Mouse (Mus musculus): ENCODE results near the gene Tcirg1.

Tcirg1 gene

DNA sequence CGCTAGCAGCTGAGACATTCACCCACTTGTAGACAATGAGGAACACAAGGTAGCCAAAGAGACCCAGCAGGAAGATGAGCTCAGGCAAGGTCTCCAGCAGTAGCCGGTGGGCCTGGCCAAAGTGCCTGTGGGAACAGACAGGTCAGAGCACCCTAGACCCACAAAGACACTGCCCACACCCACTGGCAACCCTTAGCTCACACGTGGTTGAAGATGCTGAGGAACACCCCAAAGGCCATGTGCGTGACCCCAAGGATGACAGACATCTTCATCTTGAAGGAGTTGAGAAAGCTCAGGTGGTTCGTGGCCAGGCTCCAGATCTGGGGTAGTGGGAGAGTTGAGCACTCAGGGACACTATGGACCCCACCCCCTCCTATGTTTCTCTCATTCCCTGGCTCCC is 9.4 kb downstream of the Tcirg1 start:
- DNase-seq (ENCODE audit: low read depth), result no peak

DNA sequence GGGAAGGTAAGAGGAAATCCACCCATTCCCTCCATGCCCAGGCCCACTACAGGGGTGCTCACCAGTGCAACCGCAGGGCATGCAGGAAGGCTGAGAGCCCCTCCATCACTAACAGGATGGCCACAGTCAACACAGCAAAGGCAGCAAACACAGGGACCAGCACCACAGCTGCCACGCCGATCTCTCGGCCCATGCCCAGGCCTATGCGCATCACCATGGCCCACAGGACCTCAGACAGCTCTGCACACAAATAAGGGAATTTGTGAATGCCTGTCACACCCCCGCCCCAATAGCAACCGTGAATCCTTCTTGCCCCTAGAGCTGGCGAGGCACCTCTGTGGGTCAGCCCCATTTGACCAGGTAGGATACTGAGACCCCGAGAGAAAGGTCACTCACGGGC is 10.7 kb downstream of the Tcirg1 start:
- DNase-seq (ENCODE audit: low read depth), result no peak

DNA sequence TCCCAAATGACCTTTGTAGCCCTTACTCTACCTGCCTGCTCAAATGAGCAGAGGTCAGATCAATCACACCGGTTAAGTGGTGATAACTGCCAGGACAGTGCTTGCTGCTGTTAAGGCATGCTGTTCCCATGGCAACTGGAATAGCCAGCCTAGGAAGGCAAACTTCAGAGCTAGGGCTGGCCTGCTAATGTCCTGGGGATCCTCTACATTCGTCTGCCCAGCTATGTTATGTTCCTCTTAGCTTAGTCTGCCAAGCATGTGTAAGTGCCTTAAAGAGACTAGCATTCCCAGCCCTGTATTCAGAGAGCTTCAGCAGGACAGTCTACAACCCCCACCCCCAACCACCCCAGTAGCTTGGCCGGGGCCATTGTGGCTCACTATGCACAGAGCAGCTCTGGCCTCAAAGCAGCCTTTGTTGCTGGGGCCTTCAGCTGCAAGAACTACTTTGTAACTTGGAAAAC is 11.7 kb downstream of the Tcirg1 start:
- DNase-seq (ENCODE audit: low read depth), result no peak

DNA sequence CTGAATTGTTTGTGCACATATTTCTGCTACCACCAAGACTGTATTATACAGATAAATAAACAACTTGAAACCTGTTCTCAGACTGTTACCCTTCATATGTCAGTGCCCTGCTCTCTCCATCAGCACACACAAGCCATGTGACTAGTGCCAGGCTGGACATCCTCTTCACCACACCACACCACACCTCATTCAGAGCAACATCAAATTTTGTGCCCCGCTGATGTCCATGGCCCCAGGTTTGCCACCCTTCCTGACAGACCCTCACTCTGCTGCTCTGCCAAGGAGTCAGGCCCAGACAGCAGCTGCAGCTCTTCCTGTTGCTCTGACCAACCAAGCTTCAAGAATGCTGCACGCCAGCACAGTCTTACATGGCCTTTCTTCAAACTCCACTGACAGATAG is 12.6 kb downstream of the Tcirg1 start:
- DNase-seq (ENCODE audit: low read depth), result no peak

DNA sequence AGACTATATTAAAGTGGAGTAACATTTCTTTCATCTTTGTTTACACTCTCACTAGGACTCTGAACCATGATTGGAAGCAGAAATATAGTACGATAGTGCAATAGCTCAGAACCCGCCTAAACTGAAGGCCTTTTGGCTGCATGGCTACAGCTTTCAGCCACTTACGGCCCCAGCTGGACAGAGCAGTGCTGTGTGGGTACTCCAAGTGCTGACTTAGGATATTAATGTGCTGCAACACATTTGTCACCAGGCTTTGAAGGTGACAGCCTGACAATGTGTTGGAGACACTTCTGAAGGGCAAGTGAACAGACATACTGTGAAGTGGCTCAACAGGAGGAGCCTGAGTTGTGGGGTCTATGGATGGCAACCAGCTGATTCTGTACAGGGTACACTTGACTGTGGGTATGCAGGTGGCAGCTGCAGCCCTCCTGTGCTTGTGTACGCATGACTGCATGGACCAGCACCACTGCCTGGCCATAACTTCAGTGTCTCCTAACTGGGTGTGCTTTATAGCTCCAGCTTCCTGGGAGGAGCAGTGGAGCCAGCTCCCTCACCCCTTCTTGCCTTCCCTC is 13.3 kb downstream of the Tcirg1 start:
- no peak for DNase-seq (ENCODE audit: low read depth)

DNA sequence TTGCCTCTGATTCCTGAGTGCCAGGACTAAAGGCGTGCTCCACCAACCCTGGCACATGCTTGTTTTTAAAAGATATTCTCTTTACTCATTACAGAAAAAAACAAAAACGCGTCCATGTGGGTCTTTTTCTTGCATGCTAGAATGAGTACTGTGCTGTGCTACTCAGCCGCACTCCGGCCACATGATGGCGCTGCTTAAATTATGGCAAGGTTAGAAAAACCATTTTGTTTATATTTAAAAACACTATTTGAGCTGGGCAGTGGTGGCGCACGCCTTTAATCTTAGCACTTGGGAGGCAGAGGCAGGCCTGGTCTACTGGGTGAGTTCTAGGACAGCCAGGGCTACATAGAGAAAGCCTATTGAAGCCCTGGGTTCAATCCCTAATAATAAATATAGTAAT is 16.8 kb downstream of the Tcirg1 start:
- peak; percentile 56 for DNase-seq (ENCODE audit: low read depth)

DNA sequence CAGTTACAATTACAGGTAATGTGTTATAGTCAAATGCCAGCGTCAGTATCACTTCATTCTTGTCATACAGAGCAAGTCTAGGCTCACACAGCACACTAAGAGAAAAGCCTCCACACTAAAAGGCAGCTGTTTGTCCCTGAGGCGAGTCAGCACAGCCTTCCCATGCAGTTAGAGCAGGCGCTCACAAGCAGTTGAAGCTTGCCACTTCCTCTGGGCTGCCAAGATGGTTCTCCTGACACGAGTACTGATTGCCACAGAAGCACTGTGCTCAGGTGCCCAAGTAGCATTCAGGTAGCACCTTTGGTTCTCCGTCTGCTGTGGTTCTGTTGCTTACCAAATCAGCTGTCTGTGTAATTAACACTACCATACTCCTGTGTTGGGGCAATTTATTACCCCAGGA is 17.8 kb downstream of the Tcirg1 start:
- no peak for DNase-seq (ENCODE audit: low read depth)

DNA sequence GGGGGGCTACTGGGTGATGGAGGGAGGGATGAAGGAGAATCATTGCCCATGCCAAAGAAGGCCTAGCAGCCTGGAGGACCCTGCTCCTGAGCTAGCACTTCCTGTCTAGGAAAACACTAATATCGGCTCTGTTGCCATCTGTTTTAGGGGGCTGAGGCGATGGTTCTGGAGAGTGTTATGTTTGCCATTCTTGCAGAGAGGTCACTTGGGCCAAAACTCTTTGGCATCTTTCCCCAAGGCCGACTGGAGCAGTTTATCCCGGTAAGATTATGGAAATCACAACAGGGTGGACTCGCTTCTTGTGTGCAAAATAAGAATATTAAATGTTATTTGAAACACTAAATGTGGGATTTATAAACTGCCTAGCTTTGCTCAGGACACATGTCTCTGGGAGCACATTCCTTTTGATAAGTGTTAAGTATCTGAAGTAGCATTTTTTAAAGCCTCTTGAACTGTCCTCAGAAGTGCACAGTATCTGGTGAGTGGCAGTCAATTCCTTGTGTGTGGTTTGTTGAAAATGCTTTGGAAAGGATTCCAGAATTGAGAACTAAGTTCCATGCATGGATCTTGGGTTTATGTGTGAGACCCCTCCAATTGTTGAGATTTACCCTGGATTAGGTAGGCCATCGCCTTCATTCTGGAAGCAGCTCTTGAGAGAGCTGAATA is 22.5 kb downstream of the Tcirg1 start:
- DNase-seq (ENCODE audit: low read depth), result no peak

DNA sequence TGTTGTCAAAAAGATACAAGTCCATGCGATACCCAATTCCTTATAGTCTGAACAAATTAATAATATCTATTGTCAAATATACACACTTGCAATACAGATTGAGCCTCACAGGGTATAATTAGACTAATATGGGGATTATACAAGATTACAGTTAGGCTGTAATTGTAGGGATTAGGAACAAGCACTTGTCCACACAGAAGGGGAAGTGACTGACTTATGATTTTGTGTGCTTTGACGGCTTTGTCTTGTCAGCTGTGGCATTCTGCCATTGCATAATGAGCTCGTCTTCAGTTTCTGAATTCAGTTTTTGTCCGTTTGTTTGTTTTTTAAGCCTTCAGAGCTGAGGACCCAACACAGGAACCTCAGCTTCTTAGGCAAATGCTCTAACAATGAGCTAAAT is 24.7 kb downstream of the Tcirg1 start:
- DNase-seq (ENCODE audit: low read depth), result peak; percentile 54

DNA sequence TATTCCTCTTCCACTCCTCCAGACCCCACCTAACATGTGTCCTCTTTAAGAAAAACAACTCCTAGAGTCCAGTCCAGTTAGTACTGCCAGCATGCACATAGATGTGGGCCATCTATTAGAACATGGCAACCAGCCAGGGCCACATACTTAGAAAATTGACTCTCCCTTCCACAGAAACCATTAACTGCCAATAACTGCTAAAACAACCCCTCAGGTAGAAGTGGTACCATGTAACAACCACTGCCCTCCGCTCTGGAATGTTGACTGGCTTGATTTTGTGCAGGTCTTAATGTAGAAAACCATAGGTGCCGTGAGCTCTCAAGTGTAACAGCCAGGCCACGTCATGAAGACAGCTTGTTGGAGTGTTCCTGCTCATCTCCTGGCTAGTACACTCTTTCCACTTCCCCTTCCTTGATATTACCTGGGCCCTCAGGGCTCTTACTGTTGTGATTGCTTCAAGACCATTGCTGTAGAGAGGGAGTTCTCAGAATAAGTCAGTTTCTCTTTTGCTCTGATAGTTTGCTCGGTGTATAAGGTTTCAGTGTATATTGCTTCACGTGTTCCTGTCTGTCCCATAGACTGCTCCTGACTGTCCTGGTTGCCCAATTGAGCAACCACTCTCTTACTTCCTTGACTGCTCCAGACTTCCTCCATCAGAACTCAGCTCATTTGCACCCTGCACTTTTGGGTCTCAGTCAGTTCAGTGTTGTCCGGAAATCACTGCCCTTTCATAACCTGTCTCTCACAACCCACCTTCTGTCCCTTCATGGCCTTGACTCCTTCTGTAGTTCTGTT is 26.7 kb downstream of the Tcirg1 start:
- peak; percentile 69 for DNase-seq (ENCODE audit: low read depth)

DNA sequence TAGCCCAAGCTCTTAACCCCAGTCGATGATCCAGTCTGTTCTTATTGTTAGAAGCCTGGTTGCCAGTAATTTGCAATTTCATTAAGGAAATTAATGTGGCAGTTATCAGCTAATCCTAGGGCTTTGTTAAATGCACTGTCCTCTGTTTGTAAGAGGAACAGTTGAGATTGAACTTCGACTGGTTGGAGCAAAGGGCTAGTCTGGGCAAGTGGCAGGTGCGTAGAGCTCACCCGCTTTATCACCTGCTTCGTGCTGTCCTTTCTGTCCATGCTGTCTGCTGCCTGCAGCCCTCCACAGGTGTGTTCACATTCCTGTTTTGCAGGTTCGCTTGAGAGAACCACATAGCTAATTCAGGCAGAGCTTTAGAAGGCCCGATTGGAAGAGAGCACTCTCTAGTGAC is 31.9 kb downstream of the Tcirg1 start:
- no peak for DNase-seq (ENCODE audit: low read depth)

DNA sequence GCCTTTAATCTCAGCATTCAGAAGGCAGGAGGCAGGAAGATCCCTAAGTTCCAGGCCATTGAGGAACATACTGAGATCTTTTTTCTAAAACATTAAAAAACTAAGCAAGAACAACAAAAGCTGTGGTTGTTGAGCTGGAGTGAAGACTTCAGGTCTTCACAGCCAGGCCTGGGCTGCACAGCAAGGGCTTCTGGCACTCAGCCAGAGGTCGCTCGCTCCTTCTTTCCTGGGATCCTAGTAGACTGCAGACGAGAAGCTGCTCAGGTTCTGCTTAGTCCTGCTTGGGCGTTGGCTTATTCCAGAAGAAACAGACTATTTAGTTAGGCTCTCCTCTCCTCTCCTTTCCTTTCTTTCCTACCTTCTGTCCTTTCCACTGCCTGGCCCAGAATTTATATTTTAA is 34.6 kb downstream of the Tcirg1 start:
- DNase-seq (ENCODE audit: low read depth), result no peak

DNA sequence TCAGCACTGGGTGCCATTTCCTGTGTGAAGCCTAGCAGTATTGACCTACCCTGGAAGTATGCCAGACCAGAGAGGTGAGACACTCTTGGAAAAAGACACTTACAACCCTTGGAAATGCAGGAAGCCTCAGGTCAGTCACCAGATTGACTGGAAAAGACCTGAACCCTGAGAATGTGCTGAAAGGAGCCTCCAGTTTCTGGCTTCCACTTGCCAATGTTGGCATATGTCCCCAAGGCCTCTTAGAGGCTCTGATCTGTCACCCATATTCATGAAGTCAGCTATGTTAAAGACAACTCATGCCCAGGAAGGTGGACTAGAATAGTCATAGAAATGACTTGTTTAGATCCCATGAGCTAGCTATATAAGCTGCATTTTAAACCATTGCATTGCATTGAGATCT is 35.5 kb downstream of the Tcirg1 start:
- DNase-seq (ENCODE audit: low read depth), result no peak

DNA sequence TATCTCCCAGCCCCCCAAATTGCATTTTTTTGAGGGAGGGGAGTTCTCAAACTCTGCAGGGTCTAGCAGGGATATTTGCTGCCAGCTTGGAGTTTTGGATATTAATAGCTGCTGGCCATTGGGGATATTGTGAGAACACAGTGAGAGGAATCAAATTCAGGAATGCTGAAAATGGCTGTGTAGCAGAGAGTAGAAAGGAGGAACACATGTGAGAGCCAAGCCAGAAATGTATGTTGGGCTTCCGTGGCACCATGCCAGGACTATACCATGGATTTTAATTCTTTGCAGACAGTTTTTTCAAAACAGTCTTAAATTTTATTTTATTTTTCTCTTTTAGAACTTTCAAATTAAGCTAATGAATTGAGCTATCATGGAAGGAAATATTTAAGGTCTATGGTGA is 38.6 kb downstream of the Tcirg1 start:
- no peak for DNase-seq (ENCODE audit: low read depth)

DNA sequence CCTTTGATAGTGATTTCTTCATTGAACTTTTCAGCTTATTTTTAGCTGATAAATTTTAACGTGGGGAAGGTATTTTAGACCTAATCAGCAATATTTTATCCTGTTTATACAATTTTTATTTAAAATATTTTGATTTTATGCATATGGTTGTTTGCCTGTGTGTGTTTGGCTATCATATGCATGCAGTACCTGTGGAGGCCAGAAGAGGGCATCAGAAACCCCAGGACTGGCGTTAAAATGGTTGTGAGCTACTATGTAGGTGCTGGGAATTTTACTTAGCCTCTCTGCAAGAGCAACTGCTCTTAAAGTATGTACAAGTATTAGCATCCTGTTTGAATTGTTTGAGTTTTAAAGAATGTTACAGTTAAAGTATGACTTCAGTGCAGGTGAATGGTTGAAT is 42.0 kb downstream of the Tcirg1 start:
- no peak for DNase-seq (ENCODE audit: low read depth)

DNA sequence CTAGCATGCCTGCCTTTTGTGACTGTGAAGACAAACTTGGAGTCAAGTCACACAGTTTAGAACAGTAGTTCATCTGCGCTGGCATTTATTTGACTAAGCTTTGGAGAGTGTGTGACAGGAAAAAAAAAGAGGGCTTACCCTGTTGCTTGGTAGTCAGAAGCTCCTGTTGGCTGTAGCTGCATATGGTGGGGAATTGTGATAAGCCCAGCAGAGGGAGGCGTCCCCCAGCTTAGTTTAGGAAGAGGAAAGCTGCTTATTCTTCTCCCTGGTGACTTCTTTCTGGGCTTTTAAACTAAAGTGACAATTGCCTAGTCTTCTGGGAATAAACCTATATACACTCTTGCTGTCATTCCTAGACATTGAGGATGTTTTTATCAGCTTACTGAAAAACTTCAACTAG is 44.2 kb downstream of the Tcirg1 start:
- DNase-seq (ENCODE audit: low read depth), result no peak

DNA sequence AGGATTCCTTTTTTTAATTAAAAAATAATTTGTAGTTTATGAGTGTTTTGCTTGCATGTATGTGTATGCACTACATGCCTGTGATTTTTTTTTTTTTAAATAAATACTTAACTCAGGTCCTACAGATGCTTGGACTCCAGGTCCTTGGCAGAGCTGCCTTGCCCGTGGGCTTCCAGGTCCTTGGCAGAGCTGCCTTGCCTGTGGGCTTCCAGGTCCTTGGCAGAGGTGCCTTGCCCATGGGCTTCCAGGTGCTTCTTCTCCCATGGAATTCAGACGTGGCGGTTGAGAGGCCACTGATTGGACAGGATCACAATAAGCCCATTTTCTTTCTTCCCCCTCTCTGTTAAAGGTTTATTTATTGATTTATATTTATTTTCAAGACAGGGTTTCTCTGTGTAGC is 49.7 kb downstream of the Tcirg1 start:
- no peak for DNase-seq (ENCODE audit: low read depth)

DNA sequence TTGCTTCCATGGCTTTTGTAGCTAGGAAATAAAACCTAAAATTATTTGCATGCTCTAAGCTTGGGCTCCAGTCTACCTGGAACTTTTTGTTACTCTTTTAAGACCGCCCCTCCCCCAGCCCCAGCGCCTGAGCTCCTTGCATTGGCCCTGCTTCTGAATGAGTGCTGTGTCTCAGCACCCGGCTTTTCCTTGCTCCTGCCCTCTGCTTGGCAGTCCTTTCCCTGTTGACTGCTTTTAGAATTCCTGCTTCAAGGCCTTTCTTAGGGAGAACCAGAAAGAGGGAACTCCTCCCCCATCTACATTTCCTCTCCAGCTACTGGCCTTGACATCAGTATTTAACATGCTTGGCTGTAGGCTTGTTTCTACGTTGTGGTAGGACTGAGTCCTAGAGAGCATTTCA is 51.3 kb downstream of the Tcirg1 start:
- no peak for DNase-seq (ENCODE audit: low read depth)

DNA sequence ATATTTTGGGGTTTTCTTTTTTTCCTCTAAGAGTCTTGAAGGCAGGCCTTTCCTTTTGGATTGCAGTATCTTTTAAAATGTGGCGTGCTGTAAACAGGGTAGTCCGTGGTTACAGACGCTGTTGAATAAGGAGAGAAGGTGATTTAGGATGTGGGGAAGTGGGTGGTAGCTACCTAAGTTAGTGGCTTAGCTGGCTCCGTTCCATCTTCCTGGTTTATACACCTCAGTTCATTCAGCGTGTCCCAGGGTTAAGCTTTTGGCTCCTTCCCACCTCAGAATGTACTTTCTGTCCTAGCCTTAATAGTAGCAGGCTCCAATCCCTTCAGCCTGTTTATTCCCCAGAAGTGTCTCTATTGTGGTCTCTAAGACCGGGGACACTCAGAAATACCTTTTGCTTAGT is 51.8 kb downstream of the Tcirg1 start:
- DNase-seq (ENCODE audit: low read depth), result no peak

DNA sequence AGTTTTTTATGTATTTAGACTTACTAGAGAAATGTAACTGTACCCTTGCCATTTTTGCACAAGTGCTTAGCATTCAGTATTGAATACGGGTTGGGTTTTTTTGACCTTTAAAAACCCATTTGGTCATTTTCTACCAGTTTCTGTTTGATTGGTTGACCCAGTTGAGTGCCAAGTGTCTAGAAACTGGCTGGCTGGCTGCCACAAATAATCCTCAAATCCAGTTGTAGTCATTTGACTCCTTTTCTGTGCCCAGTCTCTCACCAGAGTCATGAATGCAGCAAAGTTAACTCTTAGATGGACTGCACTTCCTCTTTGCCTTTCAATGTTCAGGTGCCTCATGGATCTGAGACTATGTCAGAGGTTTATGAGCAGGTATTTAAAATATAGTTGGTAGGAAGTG is 53.0 kb downstream of the Tcirg1 start:
- peak; percentile 32 for DNase-seq (ENCODE audit: low read depth)

DNA sequence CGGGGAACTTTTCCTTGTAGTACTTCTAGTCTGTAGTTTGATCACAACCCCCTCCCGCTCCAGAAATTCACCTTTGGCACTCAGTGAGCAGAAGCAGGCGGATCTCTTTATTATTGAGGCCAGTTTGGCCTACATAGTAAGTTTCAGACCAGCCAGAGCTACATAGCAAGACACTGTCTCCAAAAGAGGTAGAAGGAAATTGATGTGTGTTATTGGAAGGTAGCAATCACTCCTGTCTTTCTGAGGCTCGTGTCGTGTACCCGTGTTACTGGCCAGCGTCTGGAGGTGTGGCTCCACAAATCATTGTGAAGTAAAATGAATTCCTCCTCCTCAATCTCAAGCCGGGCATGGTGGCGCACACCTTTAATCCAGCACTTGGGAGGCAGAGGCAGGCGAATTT is 53.8 kb downstream of the Tcirg1 start:
- DNase-seq (ENCODE audit: low read depth), result no peak

DNA sequence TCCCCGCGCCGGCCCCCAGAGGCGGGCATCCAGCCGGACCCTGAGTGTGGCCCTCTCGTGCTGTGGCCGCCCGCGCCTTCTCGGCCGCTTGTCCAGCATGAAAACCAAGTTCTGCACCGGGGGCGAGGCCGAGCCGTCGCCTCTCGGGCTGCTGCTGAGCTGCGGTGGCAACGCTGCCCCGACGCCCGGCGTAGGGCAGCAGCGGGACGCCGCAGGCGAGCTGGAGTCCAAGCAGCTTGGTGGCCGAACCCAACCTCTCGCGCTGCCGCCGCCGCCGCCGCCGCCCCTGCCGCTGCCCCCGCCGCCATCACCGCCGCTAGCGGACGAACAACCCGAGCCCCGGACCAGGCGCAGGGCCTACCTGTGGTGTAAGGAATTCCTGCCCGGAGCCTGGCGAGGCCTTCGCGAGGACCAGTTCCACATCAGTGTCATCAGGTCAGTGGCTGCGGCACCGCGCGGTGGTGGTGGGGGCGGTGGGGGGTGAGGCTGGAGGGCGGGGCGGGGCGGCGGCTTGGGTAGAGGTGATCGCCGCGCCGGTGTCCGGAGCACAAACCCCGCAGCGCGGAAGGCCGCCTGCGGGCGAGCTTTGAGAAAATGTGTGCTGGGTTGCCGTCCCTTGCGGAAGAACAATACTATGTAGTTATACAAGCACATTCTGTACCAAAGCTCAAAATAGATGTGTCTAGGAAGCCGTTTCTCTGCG is 54.8 kb downstream of the Tcirg1 start:
- peak; percentile 67 for DNase-seq (ENCODE audit: low read depth)

DNA sequence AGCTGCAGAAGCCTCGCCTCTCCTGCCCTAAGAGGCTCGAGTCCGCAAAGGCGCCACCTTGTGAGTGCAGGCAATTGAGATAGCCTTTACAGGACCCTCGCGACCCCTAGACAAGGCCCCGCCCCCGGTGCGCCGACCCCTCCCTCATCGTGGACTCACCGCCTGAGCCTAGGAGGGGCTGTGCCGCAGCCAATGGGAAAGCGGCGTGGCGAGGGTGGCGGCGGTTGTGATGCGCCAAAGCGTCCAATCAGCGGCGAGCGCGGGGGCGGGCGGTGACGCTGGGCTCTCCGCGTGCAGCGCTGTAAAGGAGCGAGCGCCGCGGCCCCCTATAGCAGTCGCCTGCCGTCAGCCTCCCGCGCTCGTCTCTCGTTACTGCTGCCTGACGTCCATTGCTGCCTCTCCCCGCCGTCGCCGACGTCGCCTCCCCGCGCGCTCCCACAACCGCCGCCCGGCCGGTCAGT is 55.4 kb downstream of the Tcirg1 start, which contains the start of gene Chka:
Chka (plus strand) TSS at position 272 of the 461 bp plus-strand sequence.
- DNase-seq (ENCODE audit: low read depth), result peak; percentile 94

Measured in 416B (cell line).